Mouse (Mus musculus): ENCODE measurements around the gene Serpinb6a. TPM values are rescaled to one million over a fixed set of nuclear protein-coding genes. Genes with fewer than 3 reads are reported as not detected.

Gene Serpinb6a
- 57.8 and 66.9 TPM in 2 replicates for polyA plus RNA-seq (2021; fragmentation: Nextera tagmentation)
- long read RNA-seq, experiment 1, transcript Serpinb6a-202 (7 exons, 1,547 nt), result major isoform, 81 of 227 reads
- long read RNA-seq, experiment 1, transcript Serpinb6a-203 (8 exons, 1,504 nt), result minor isoform, 10 of 227 reads
- long read RNA-seq, experiment 1, partial matches to known transcripts, result 40 of 227 reads
- long read RNA-seq, experiment 1, other reads (novel, unspliced or antisense), result 92 of 227 reads
- long read RNA-seq, experiment 2, transcript Serpinb6a-202 (7 exons, 1,547 nt), result major isoform, 17 of 62 reads
- long read RNA-seq, experiment 2, partial matches to known transcripts, result 18 of 62 reads
- long read RNA-seq, experiment 2, other reads (novel, unspliced or antisense), result 19 of 62 reads

GRCm38 (mm10) chr13:34002058-34003006 is at the start of gene Serpinb6a, which contains the start of gene Ripk1:
Gene Serpinb6a, minus strand, starts transcription at chr13:34002794.
Gene Ripk1, plus strand, starts transcription at chr13:34002363.

DNA sequence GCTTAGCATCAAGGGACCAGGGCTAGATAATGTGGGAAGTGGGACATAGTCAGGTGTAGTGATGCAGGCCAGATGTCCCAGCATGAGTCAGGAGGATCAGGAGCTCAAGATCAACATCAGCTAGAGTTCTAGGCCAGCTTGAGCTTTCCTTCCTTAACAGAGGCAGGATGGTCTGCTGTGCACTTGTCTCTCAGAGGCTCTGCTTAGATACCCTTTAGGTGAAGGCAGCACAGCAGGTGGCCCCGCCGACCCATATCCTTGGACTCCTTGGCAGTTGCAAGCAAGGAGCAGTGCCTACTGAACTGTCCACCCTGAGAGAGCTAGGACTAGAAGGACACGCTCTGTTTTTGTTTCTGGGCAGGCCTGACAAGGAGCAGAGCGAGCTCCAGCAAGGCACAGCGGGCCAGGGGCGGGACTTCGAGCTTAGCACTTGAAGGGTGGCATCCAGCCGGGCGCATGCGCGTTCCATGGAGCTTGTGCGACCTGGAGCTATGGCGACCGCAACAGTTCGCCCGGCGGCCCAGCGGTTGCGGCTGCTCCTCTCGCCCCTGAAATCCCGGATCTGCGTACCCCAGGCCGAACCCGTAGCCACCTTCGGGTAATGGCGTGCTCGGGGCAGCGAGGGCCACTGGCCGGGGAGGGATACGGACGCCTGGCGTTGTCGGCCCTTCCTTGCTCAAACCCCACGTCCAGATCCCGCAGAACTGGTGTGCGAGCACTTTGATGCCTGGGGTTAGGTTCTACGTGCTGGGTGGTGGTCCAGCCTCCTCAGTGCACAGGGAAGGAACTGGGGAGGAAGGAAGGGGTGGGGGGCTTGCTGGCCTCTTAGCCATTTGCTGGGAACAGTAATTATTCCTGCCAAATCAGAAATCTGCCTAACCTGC is 34.8 kb upstream of the Serpinb6a start, which contains the start of gene Bphl:
TSS of gene Bphl (plus strand) at position 426 of the 884 bp plus-strand sequence.

DNA sequence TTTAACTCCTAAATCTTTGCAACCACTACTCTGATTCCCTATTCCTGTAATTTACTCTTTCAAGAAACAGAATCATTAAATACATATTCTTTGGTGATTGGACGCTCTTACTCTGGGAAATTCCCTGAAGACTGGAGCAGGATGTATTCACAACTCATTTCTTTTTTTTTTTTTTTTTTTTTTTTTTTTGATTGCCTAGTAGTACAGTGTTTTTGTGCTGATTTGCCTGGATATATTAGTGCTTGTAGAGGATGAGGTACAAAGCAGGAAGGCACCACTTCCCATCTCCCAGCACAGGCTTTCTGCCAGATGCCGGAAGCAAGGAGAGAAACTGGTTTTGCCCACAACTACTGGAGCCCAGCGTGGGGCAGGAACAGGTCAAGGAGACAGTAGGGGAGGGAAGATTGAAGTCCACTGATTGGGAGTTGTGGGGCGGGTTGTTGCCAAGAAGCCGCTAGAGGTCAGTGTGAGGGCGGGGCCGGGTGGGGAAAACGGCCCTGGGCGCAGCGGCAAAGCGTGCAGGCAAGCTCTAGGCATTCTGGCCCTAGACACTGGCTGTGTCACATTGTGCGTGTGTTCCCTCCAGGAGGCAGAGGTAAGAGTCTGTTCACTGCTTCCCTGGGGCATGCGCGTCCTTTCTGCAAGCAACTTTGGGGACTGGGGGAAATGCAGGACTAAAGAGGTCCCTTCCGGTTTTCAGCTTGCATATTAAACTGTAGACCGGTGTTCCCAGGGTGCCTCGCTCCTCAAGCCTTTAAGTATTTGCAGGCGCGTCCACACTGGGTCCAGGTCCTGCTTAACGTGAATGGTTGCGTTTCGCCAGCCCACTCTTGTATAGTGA is 38.2 kb downstream of the Serpinb6a start, which contains the start of gene Nqo2:
TSS of gene Nqo2 (plus strand) at position 482 of the 841 bp plus-strand sequence.

DNA sequence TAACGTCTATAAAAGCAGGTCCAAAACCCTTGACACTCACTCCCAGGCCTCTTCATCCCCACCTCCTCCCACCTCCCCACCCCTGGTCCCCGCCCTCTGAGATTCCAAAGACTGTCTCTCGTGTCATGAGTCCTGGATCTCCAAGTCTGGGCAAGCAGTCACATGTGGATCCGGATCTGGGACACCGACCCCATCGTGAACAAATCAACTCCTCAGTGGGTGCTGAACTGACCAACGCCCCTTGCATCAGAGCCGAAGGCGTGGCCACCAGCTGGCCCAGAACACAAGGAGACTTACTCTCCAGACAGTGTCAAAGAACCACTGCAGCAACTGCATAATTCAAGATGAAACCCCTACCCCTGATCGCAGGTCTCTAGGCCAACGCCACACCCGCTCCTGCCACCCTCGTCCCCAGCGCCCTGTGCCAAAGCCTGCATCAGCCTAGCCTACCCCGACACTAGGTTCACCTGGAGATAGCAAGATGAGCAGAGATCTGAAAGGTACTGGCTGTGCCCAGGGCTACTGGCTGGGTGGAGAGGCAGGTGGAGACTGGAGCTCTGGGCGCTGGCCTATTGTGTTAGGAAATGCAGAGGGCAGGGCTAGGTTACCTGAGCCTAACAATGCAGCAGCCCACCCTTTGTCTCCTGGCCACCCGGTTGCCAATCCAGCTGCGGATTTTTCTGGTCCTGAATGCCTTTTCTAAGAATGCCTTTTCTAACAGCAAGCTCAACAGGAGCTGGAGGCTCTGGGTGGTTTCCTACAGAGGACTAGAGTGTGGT is 97.2 kb downstream of the Serpinb6a start, which contains the start of gene Serpinb6c:
TSS of gene Serpinb6c (minus strand) at position 533 of the 779 bp plus-strand sequence.

Other genes starting within 250 kb of the Serpinb6a start
- not detected in 2 replicates for gene Serpinb6e, start 159.4 kb downstream of the Serpinb6a start, polyA plus RNA-seq (2021; fragmentation: Nextera tagmentation)
- 0.38 TPM in 1 of 2 replicates, not detected in the other for gene Serpinb6c, start 97.1 kb downstream of the Serpinb6a start, polyA plus RNA-seq (2021; fragmentation: Nextera tagmentation)
- gene Nqo2, start 38.1 kb downstream of the Serpinb6a start, polyA plus RNA-seq (2021; fragmentation: Nextera tagmentation), result 7.5 TPM in 2 replicates
- gene Ripk1, start 431 bp downstream of the Serpinb6a start, polyA plus RNA-seq (2021; fragmentation: Nextera tagmentation), result 1.0 and 1.5 TPM in 2 replicates
- gene Bphl, start 34.8 kb upstream of the Serpinb6a start, polyA plus RNA-seq (2021; fragmentation: Nextera tagmentation), result 80.0 and 97.1 TPM in 2 replicates
- 1,425 and 1,626 TPM in 2 replicates for gene Tubb2a, start 75.2 kb upstream of the Serpinb6a start, polyA plus RNA-seq (2021; fragmentation: Nextera tagmentation)
- gene Tubb2b, start 127.7 kb upstream of the Serpinb6a start, polyA plus RNA-seq (2021; fragmentation: Nextera tagmentation), result 19.3 and 39.7 TPM in 2 replicates
- 97.6 and 108 TPM in 2 replicates for gene Psmg4, start 160.2 kb upstream of the Serpinb6a start, polyA plus RNA-seq (2021; fragmentation: Nextera tagmentation)